In genomic region chr17:74159443-74159894, GRCm38 (mm10) we compare ENCODE assay signal across 8 mouse cellular contexts.
DNase-seq lines count a peak whose midpoint lies in the region; ATAC-seq and TF ChIP-seq lines count a peak whose summit lies in the region.

No protein-coding gene starts in this region.

- WGBS in heart, postnatal 0 days: 2% methylated on average over 9 of the region's 9 CpGs

- no peaks in the 10 kb centered on the region for H3K27me3 ChIP-seq in heart, postnatal 0 days (ENCODE audit: control insufficient read depth, insufficient read depth, low read length)
- H3K27me3 ChIP-seq in megakaryocyte, embryonic 14.5 days (replicated peaks): no peaks in the 10 kb centered on the region

- H3K4me3 ChIP-seq in ES-E14 (ENCODE audit: insufficient read depth in 1 of 2, low read depth in 1 of 2, low read length in 2 of 2, poor library complexity in 1 of 2, severe bottlenecking in 1 of 2): peak overlapping the region; percentile 40 to 70
- H3K4me3 ChIP-seq in heart, postnatal 0 days (ENCODE audit: low read depth, low read length): peak overlapping the region; percentile 30
- H3K4me3 ChIP-seq in megakaryocyte, embryonic 14.5 days (replicated peaks): peak overlapping the region; percentile 87

- no peak overlapping the region; the same call in 1 of the 2 replicates for H3K9ac ChIP-seq in ES-E14 (ENCODE audit: insufficient read depth, low read depth, low read length, poor library complexity, severe bottlenecking)
- no peak overlapping the region; the same call in 1 of the 2 replicates for H3K9ac ChIP-seq in heart, postnatal 0 days (replicated peaks; ENCODE audit: low read depth, low read length)

- no peak overlapping the region for H3K27ac ChIP-seq in ES-E14 (ENCODE audit: insufficient read depth, low read depth, low read length, poor library complexity, severe bottlenecking)
- no peak overlapping the region for H3K27ac ChIP-seq in heart, postnatal 0 days (ENCODE audit: low read depth)

- no peaks in the 10 kb centered on the region for H3K9me3 ChIP-seq in ES-E14 (ENCODE audit: control insufficient read depth, insufficient read depth, low read depth, low read length)
- no peaks in the 10 kb centered on the region for H3K9me3 ChIP-seq in heart, postnatal 0 days (replicated peaks; ENCODE audit: control insufficient read depth, low read length)
- no peaks in the 10 kb centered on the region for H3K9me3 ChIP-seq in megakaryocyte, embryonic 14.5 days

- peak overlapping the region; percentile 53 for H3K4me2 ChIP-seq in heart, postnatal 0 days (ENCODE audit: low read depth, low read length)

- peak; percentile 76 for ATAC-seq in heart, postnatal 0 days (ENCODE audit: insufficient read depth, low read depth)

- TF ChIP-seq EP300 in heart, postnatal 0 days (IDR thresholded peaks at IDR 0.05; ENCODE audit: low read depth): no peak

- no peaks in the 10 kb centered on the region for H3K36me3 ChIP-seq in ES-E14 (ENCODE audit: control insufficient read depth, insufficient read depth, low read length, poor library complexity, severe bottlenecking)
- no peaks in the 10 kb centered on the region for H3K36me3 ChIP-seq in heart, postnatal 0 days (replicated peaks; ENCODE audit: control insufficient read depth, insufficient read depth, low read length)
- no peaks in the 10 kb centered on the region for H3K36me3 ChIP-seq in megakaryocyte, embryonic 14.5 days (replicated peaks; ENCODE audit: low read length)

- no peaks in the 10 kb centered on the region; a peak in 1 of 4 replicates for H3K4me1 ChIP-seq in ES-E14 (ENCODE audit: control insufficient read depth in 2 of 2, insufficient read depth in 2 of 2, low read length in 2 of 2, poor library complexity in 1 of 2)
- no peaks in the 10 kb centered on the region for H3K4me1 ChIP-seq in heart, postnatal 0 days (ENCODE audit: control insufficient read depth, insufficient read depth)
- H3K4me1 ChIP-seq in megakaryocyte, embryonic 14.5 days: peaks cover 5% of the 10 kb centered on the region

- in situ Hi-C loops in ES-E14 (cut with MboI; ENCODE audit: low sequenced_read_pairs in 2 of 2, unreplicated experiment in 2 of 2): no loop called here

- peak; percentile 44 for DNase-seq in ES-E14 (ENCODE audit: low read depth, low spot score)
- peak; percentile 68 for DNase-seq in adrenal gland, adult 8-10 months
- peak; percentile 18 for DNase-seq in fat pad, adult 2 months (ENCODE audit: extremely low read depth, low read depth, low spot score)
- peak; percentile 45 for DNase-seq in heart, postnatal 0 days (ENCODE audit: low spot score)
- DNase-seq in kidney, postnatal 14 days: peak; percentile 72
- DNase-seq in skeletal muscle tissue, adult 2 months (ENCODE audit: low read depth, low spot score): peak; percentile 25
- DNase-seq in cerebellum, adult 8-10 months: no peak

- no peak for TF ChIP-seq CTCF in heart, postnatal 0 days (IDR thresholded peaks at IDR 0.05; ENCODE audit: low read depth)

TF ChIP-seq in ES-E14, 5 proteins besides CTCF, POLR2A, EP300 and RAD21:
- TF ChIP-seq MAFK (IDR thresholded peaks at IDR 0.05; ENCODE audit: insufficient read depth, low read depth, low read length) (no peak), HCFC1 (IDR thresholded peaks at IDR 0.05; ENCODE audit: borderline replicate concordance, insufficient read depth, low read length) (no peak), CHD2 (IDR thresholded peaks at IDR 0.05; ENCODE audit: low read depth, low read length) (no peak), ZNF384 (IDR thresholded peaks at IDR 0.05; ENCODE audit: low read depth, low read length) (no peak), ZC3H11A (IDR thresholded peaks at IDR 0.05; ENCODE audit: borderline replicate concordance, low read depth, low read length) (no peak)
TF ChIP-seq in ES-E14: peak in this region for 0.

Comparison
In these comparisons a context has a peak if more than half of its experiments do, and no peak if none do; other contexts are left out.
1. H3K4me3 ChIP-seq: peak in every context shown above with its lines; median percentile 87 in megakaryocyte, embryonic 14.5 days; 55 in ES-E14; 30 in heart, postnatal 0 days.